Mouse (Mus musculus): ENCODE data around the gene Fga. TPM values are rescaled to one million over a fixed set of nuclear protein-coding genes. Genes with fewer than 3 reads are reported as not detected.
A peak's percentile ranks its signal among the peaks of the same experiment; 100 is the strongest.

Fga gene
- polyA plus RNA-seq, 1 experiment = not detected

GRCm38 (mm10) chr3:83052102-83052501, 26.2 kb downstream of the Fga start:
- Histone ChIP-seq H3K79me2 (ENCODE audit: control insufficient read depth, insufficient read depth) (peaks cover 18% of the 10 kb centered on the region), H3K79me3 (ENCODE audit: low read depth) (peaks cover 16% of the 10 kb centered on the region), H3K4me3 (ENCODE audit: insufficient read depth, poor library complexity, severe bottlenecking) (no peak overlapping the region), H3K27me3 (ENCODE audit: control insufficient read depth, insufficient read depth, insufficient read length) (peaks cover 4% of the 10 kb centered on the region), H3K36me3 (ENCODE audit: control insufficient read depth, insufficient read depth) (peaks cover 4% of the 10 kb centered on the region), H3ac (ENCODE audit: control insufficient read depth, insufficient read length, low read depth) (no peak overlapping the region)
- TF ChIP-seq CTCF (IDR thresholded peaks at IDR 0.05; ENCODE audit: control insufficient read depth, insufficient read depth, insufficient read length) (no peak), MYOG (IDR thresholded peaks at IDR 0.05; ENCODE audit: control insufficient read depth, extremely low read depth, insufficient read length) (no peak), CEBPB (IDR thresholded peaks at IDR 0.05; ENCODE audit: low read depth) (no peak), MYOD1 (IDR thresholded peaks at IDR 0.05; ENCODE audit: control insufficient read depth, insufficient read length, low read depth) (no peak), FOSL1 (IDR thresholded peaks at IDR 0.05; ENCODE audit: insufficient read depth, low read length, poor library complexity, severe bottlenecking) (no peak), USF1 (IDR thresholded peaks at IDR 0.05; ENCODE audit: low read depth) (no peak), MAX (IDR thresholded peaks at IDR 0.05) (no peak)

- no peak overlapping the region for H3K4me3 ChIP-seq (ENCODE audit: insufficient read depth, poor library complexity, severe bottlenecking)
- TF ChIP-seq MYOD1 (IDR thresholded peaks at IDR 0.05; ENCODE audit: control insufficient read depth, insufficient read length, low read depth) (no peak), MYOG (IDR thresholded peaks at IDR 0.05; ENCODE audit: control insufficient read depth, extremely low read depth, insufficient read length) (no peak), CTCF (IDR thresholded peaks at IDR 0.05; ENCODE audit: control insufficient read depth, insufficient read depth, insufficient read length) (no peak), FOSL1 (IDR thresholded peaks at IDR 0.05; ENCODE audit: insufficient read depth, low read length, poor library complexity, severe bottlenecking) (no peak), CEBPB (IDR thresholded peaks at IDR 0.05; ENCODE audit: low read depth) (no peak), USF1 (IDR thresholded peaks at IDR 0.05; ENCODE audit: low read depth) (no peak), MAX (IDR thresholded peaks at IDR 0.05) (no peak)
These were observed 27.2 kb downstream of the Fga start for GRCm38 (mm10) chr3:83053126-83053525.

GRCm38 (mm10) chr3:83053758-83054157, 27.9 kb downstream of the Fga start:
- H3ac ChIP-seq (ENCODE audit: control insufficient read depth, insufficient read length, low read depth) = no peak overlapping the region
- H3K79me3 ChIP-seq (ENCODE audit: low read depth) = peaks cover 17% of the 10 kb centered on the region
- H3K27me3 ChIP-seq (ENCODE audit: control insufficient read depth, insufficient read depth, insufficient read length) = peaks cover 4% of the 10 kb centered on the region
- TF ChIP-seq MAX (IDR thresholded peaks at IDR 0.05) (no peak), CTCF (IDR thresholded peaks at IDR 0.05; ENCODE audit: control insufficient read depth, insufficient read depth, insufficient read length) (no peak), MYOG (IDR thresholded peaks at IDR 0.05; ENCODE audit: control insufficient read depth, extremely low read depth, insufficient read length) (no peak), USF1 (IDR thresholded peaks at IDR 0.05; ENCODE audit: low read depth) (no peak), CEBPB (IDR thresholded peaks at IDR 0.05; ENCODE audit: low read depth) (no peak), FOSL1 (IDR thresholded peaks at IDR 0.05; ENCODE audit: insufficient read depth, low read length, poor library complexity, severe bottlenecking) (no peak), MYOD1 (IDR thresholded peaks at IDR 0.05; ENCODE audit: control insufficient read depth, insufficient read length, low read depth) (no peak)
- peaks cover 20% of the 10 kb centered on the region for H3K79me2 ChIP-seq (ENCODE audit: control insufficient read depth, insufficient read depth)
- no peak overlapping the region for H3K4me3 ChIP-seq (ENCODE audit: insufficient read depth, poor library complexity, severe bottlenecking)
- peaks cover 9% of the 10 kb centered on the region for H3K36me3 ChIP-seq (ENCODE audit: control insufficient read depth, insufficient read depth)

More at GRCm38 (mm10) chr3:83053126-83053525, 27.2 kb downstream of the Fga start:
- Histone ChIP-seq H3K79me3 (ENCODE audit: low read depth) (peaks cover 17% of the 10 kb centered on the region), H3K36me3 (ENCODE audit: control insufficient read depth, insufficient read depth) (peaks cover 9% of the 10 kb centered on the region), H3ac (ENCODE audit: control insufficient read depth, insufficient read length, low read depth) (no peak overlapping the region), H3K79me2 (ENCODE audit: control insufficient read depth, insufficient read depth) (peaks cover 20% of the 10 kb centered on the region), H3K27me3 (ENCODE audit: control insufficient read depth, insufficient read depth, insufficient read length) (peaks cover 4% of the 10 kb centered on the region)

GRCm38 (mm10) chr3:83054759-83055158, 28.9 kb downstream of the Fga start:
- peaks cover 18% of the 10 kb centered on the region for H3K36me3 ChIP-seq (ENCODE audit: control insufficient read depth, insufficient read depth)
- H3K79me2 ChIP-seq (ENCODE audit: control insufficient read depth, insufficient read depth) = peaks cover 20% of the 10 kb centered on the region
- peaks cover 17% of the 10 kb centered on the region for H3K79me3 ChIP-seq (ENCODE audit: low read depth)
- peak overlapping the region; percentile 11 for H3K4me3 ChIP-seq (ENCODE audit: insufficient read depth, poor library complexity, severe bottlenecking)
- H3ac ChIP-seq (ENCODE audit: control insufficient read depth, insufficient read length, low read depth) = no peak overlapping the region
- peaks cover 4% of the 10 kb centered on the region for H3K27me3 ChIP-seq (ENCODE audit: control insufficient read depth, insufficient read depth, insufficient read length)
- TF ChIP-seq MYOG (IDR thresholded peaks at IDR 0.05; ENCODE audit: control insufficient read depth, extremely low read depth, insufficient read length) (no peak), FOSL1 (IDR thresholded peaks at IDR 0.05; ENCODE audit: insufficient read depth, low read length, poor library complexity, severe bottlenecking) (no peak), CEBPB (IDR thresholded peaks at IDR 0.05; ENCODE audit: low read depth) (no peak), USF1 (IDR thresholded peaks at IDR 0.05; ENCODE audit: low read depth) (no peak), MYOD1 (IDR thresholded peaks at IDR 0.05; ENCODE audit: control insufficient read depth, insufficient read length, low read depth) (no peak), MAX (IDR thresholded peaks at IDR 0.05) (no peak), CTCF (IDR thresholded peaks at IDR 0.05; ENCODE audit: control insufficient read depth, insufficient read depth, insufficient read length) (no peak)

- peaks cover 20% of the 10 kb centered on the region for H3K79me2 ChIP-seq (ENCODE audit: control insufficient read depth, insufficient read depth)
- TF ChIP-seq MYOG (IDR thresholded peaks at IDR 0.05; ENCODE audit: control insufficient read depth, extremely low read depth, insufficient read length) (no peak), MYOD1 (IDR thresholded peaks at IDR 0.05; ENCODE audit: control insufficient read depth, insufficient read length, low read depth) (no peak), CTCF (IDR thresholded peaks at IDR 0.05; ENCODE audit: control insufficient read depth, insufficient read depth, insufficient read length) (no peak), USF1 (IDR thresholded peaks at IDR 0.05; ENCODE audit: low read depth) (no peak), FOSL1 (IDR thresholded peaks at IDR 0.05; ENCODE audit: insufficient read depth, low read length, poor library complexity, severe bottlenecking) (no peak), MAX (IDR thresholded peaks at IDR 0.05) (no peak), CEBPB (IDR thresholded peaks at IDR 0.05; ENCODE audit: low read depth) (no peak)
- peak within 1 kb of the TSS; percentile 90 for H3ac ChIP-seq (ENCODE audit: control insufficient read depth, insufficient read length, low read depth)
- peaks cover 17% of the 10 kb centered on the region for H3K79me3 ChIP-seq (ENCODE audit: low read depth)
- peaks cover 4% of the 10 kb centered on the region for H3K27me3 ChIP-seq (ENCODE audit: control insufficient read depth, insufficient read depth, insufficient read length)
- peaks cover 23% of the 10 kb centered on the region for H3K36me3 ChIP-seq (ENCODE audit: control insufficient read depth, insufficient read depth)
- peak within 1 kb of the TSS; percentile 74 for H3K4me3 ChIP-seq (ENCODE audit: insufficient read depth, poor library complexity, severe bottlenecking)
These were observed 29.6 kb downstream of the Fga start, which contains the start of gene Plrg1 for GRCm38 (mm10) chr3:83055281-83056038. TSS of gene Plrg1 (plus strand) at chr3:83055522.

Measured in C2C12 (cell line).